Mouse (Mus musculus): ENCODE measurements around the gene Slc24a2.

Slc24a2 gene

DNA sequence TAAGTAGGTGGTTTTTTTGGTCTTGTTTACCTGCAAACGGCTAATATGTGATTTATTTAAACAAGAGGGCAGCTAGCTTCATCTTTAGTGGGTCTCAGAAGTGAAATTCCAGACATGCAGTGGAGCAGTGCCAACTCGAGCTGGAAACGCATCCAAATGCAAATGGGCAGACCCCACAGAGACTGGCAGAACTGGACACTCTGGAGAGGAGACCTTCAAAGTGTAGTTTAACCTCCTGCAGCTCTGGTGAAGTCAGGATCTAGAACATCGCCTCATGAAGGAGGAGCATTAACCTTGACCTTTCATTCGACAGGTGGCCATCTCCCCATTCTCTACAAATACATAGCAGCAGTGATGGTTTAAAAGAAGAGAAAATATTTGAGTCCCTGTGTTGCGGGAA lies 287.6 kb downstream of the Slc24a2 start:
- no peak for DNase-seq

DNA sequence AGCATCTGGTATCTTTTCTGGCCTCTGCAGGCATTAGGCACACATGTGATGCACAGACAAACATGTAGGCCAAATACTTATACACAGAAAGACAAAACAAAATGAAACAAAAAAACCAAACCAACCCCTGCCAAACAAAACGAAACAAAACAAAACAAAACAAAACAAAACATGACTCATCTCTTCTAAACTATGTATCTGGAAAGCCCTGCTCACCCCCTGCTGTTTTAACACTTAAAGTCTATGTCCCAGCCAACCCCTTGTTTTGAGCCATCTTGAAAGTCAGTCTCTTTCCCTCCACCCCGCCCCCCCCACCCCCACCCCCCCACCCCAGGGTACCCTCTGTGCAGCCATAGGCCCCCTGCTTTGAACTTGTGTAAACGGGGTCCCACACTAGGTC lies 293.6 kb downstream of the Slc24a2 start:
- no peak for DNase-seq

DNA sequence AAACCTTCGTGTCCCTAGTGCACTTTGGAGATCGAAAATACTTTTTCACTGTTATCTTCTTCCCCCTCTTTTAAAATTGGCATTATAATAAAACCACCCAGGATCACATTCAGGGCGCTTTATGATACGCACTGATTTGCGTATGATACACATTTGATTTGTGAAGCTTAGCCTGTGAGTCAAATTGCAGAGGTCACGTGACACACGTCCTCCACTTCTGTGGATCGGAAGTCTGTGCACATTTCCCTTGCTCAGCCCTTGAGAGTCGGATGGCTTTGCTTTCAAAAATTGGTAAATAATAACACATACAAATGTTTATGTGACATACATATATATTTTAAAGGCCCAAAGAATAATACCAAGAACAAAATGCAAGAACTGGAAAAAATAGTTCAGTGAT lies 294.1 kb downstream of the Slc24a2 start:
- no peak for DNase-seq
